Mouse (Mus musculus): ENCODE measurements around the gene Stom. TPM values are rescaled to one million over a fixed set of nuclear protein-coding genes. Genes with fewer than 3 reads are reported as not detected.

Gene Stom
- polyA plus RNA-seq (2014; fragmentation: Illumina TruSeq; extraction: RNeasy Lipid Tissue Mini Kit (QIAGEN cat#74804); ENCODE audit: low read depth, low replicate concordance), result 123 TPM

GRCm38 (mm10) chr2:35336388-35337280, at the start of gene Stom:
Stom (minus strand) TSS chr2:35336976.

GRCm38 (mm10) chr2:35367629-35368028, 30.9 kb upstream of the Stom start, which contains the start of gene 4930568D16Rik:
4930568D16Rik (minus strand) TSS chr2:35367729.

Other genes with a start within 250 kb of the Stom start
- 2.6 TPM for gene AI182371, start 235.4 kb downstream of the Stom start, polyA plus RNA-seq (2014; fragmentation: Illumina TruSeq; extraction: RNeasy Lipid Tissue Mini Kit (QIAGEN cat#74804); ENCODE audit: low read depth, low replicate concordance)
- gene Cntrl, start 227.5 kb downstream of the Stom start, polyA plus RNA-seq (2014; fragmentation: Illumina TruSeq; extraction: RNeasy Lipid Tissue Mini Kit (QIAGEN cat#74804); ENCODE audit: low read depth, low replicate concordance), result 91.4 TPM
- gene Rab14, start 135.9 kb downstream of the Stom start, polyA plus RNA-seq (2014; fragmentation: Illumina TruSeq; extraction: RNeasy Lipid Tissue Mini Kit (QIAGEN cat#74804); ENCODE audit: low read depth, low replicate concordance), result 424 TPM
- gene Gsn, start 80.6 kb downstream of the Stom start, polyA plus RNA-seq (2014; fragmentation: Illumina TruSeq; extraction: RNeasy Lipid Tissue Mini Kit (QIAGEN cat#74804); ENCODE audit: low read depth, low replicate concordance), result 21.2 TPM
- not detected for gene 4930568D16Rik, start 30.8 kb upstream of the Stom start, polyA plus RNA-seq (2014; fragmentation: Illumina TruSeq; extraction: RNeasy Lipid Tissue Mini Kit (QIAGEN cat#74804); ENCODE audit: low read depth, low replicate concordance)
- not detected for gene 4930402F06Rik, start 60.2 kb upstream of the Stom start, polyA plus RNA-seq (2014; fragmentation: Illumina TruSeq; extraction: RNeasy Lipid Tissue Mini Kit (QIAGEN cat#74804); ENCODE audit: low read depth, low replicate concordance)
- gene Ggta1, start 126.3 kb upstream of the Stom start, polyA plus RNA-seq (2014; fragmentation: Illumina TruSeq; extraction: RNeasy Lipid Tissue Mini Kit (QIAGEN cat#74804); ENCODE audit: low read depth, low replicate concordance), result 16.7 TPM
- gene Dab2ip, start 221.3 kb upstream of the Stom start, polyA plus RNA-seq (2014; fragmentation: Illumina TruSeq; extraction: RNeasy Lipid Tissue Mini Kit (QIAGEN cat#74804); ENCODE audit: low read depth, low replicate concordance), result 4.8 TPM